Comparison of ENCODE assay signal across 9 mouse cellular contexts in the genomic region with DNA sequence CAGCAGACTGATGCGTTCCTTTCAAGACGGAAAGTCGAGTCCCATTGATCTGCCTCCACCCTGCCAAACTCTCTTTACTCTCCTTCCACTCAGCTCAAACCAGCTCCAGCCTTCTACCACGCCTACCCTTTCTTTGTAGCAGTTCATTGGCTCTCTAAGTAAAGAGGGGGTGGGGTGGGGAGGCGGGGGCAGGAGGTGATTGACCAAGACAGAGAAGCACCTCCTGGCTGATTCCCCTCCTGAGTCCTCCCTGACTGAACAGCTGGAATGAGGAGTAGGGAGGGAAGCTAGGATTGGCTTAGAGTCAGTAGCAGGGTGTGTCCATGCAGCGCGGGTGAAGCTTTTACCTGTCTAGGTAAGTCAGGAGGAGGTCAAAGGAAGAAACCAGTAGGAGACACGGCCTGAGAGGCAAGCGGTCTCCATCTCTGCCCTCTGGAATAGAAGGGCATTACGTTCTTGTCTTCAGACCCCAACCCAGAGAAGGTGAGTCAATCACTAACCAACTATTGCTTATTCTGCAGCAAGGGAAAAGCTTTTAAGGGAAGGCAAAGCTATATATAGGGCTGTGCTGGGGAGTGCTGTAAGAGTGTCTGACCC. TPM values are rescaled to one million over a fixed set of nuclear protein-coding genes. Genes with fewer than 3 reads are reported as not detected.
DNase-seq lines count a peak whose midpoint lies in the region; ATAC-seq and TF ChIP-seq lines count a peak whose summit lies in the region.
"Had no signal": no experiment of that assay in that cellular context is flagged by ENCODE, and none has a peak within 500 bp of the region (broad histone marks: within the 10 kb centered on the region; RNA-seq: fewer than 3 reads in every experiment).

A gene (plus strand): TSS at position 236 of the 597 bp plus-strand sequence.

- no peak within 1 kb of the TSS for H3K27ac ChIP-seq in heart, embryonic 13.5 days (replicated peaks)
- H3K27ac ChIP-seq in stomach, embryonic 16.5 days (ENCODE audit: low read length), result peak within 1 kb of the TSS; percentile 91

- H3K9me3 ChIP-seq in heart, embryonic 13.5 days, result no peaks in the 10 kb centered on the region
- no peaks in the 10 kb centered on the region for H3K9me3 ChIP-seq in stomach, embryonic 16.5 days (replicated peaks; ENCODE audit: control insufficient read depth, low read length)

- WGBS in heart, embryonic 13.5 days, result 5% methylated on average over 10 of the region's 10 CpGs
- 20% methylated on average over 10 of the region's 10 CpGs for WGBS in lung, adult 2 months
- 8% methylated on average over 10 of the region's 10 CpGs for whole genome bisulfite sequencing in stomach, embryonic 16.5 days

- peaks cover 7% of the 10 kb centered on the region; the same call in 1 of the 2 replicates for H3K27me3 ChIP-seq in heart, embryonic 13.5 days (replicated peaks)
- H3K27me3 ChIP-seq in stomach, embryonic 16.5 days (ENCODE audit: control insufficient read depth, insufficient read depth, low read length), result no peaks in the 10 kb centered on the region

- TF ChIP-seq CTCF in lung, adult 2 months (IDR thresholded peaks at IDR 0.05; ENCODE audit: insufficient read depth, low read length), result no peak

- H3K4me1 ChIP-seq in heart, embryonic 13.5 days, result peaks cover 33% of the 10 kb centered on the region
- H3K4me1 ChIP-seq in lung, adult 2 months (ENCODE audit: control insufficient read depth, insufficient read depth, low read length), result peaks cover 4% of the 10 kb centered on the region; the same call in 1 of the 2 replicates
- H3K4me1 ChIP-seq in stomach, embryonic 16.5 days (ENCODE audit: control insufficient read depth, insufficient read depth, low read length), result peaks cover 7% of the 10 kb centered on the region; the same call in 1 of the 2 replicates

- peak within 1 kb of the TSS; percentile 65 for H3K4me2 ChIP-seq in heart, embryonic 13.5 days
- H3K4me2 ChIP-seq in stomach, embryonic 16.5 days (ENCODE audit: low read depth, low read length), result peak within 1 kb of the TSS; percentile 52

- peak within 1 kb of the TSS; percentile 37 for H3K4me3 ChIP-seq in heart, embryonic 13.5 days
- H3K4me3 ChIP-seq in lung, adult 2 months (replicated peaks; ENCODE audit: extremely low read depth, low read depth, low read length), result peak within 1 kb of the TSS; percentile 78
- peak within 1 kb of the TSS; percentile 49 for H3K4me3 ChIP-seq in stomach, embryonic 16.5 days (replicated peaks; ENCODE audit: low read length)
- H3K4me3 ChIP-seq: myocyte had no signal

- H3K36me3 ChIP-seq in heart, embryonic 13.5 days, result no peaks in the 10 kb centered on the region
- H3K36me3 ChIP-seq in stomach, embryonic 16.5 days (ENCODE audit: control insufficient read depth, insufficient read depth, low read length), result no peaks in the 10 kb centered on the region

- peak; percentile 69; the same call in 1 of the 2 replicates for TF ChIP-seq POLR2A in lung, adult 2 months (IDR thresholded peaks at IDR 0.05; ENCODE audit: borderline replicate concordance, extremely low read depth, low read depth, low read length)

- ATAC-seq in heart, embryonic 13.5 days (ENCODE audit: extremely low read depth, insufficient number of reproducible peaks, low FRiP score, low TSS enrichment), result peak; percentile 78
- peak; percentile 86 for ATAC-seq in stomach, embryonic 16.5 days (ENCODE audit: insufficient read depth, low FRiP score)
- ATAC-seq in monocyte, adult 5-6 weeks (replicated peaks; ENCODE audit: insufficient number of reproducible peaks, low FRiP score, low TSS enrichment, poor library complexity, severe bottlenecking), result no peak

- intact Hi-C loops in heart, postnatal 14 days (cut with DNase I), result no loop called here

- H3K9ac ChIP-seq in heart, embryonic 13.5 days, result peak within 1 kb of the TSS; percentile 58; the same call in 1 of the 2 replicates
- H3K9ac ChIP-seq in stomach, embryonic 16.5 days (ENCODE audit: low read length), result peak within 1 kb of the TSS; percentile 53

- no peak for DNase-seq in heart, postnatal 14 days
- peak; percentile 62 for DNase-seq in embryo, embryonic 9.5 days (ENCODE audit: extremely low spot score)
- peak; percentile 65 for DNase-seq in kidney, adult 18-20 months
- DNase-seq in lung, adult 2 months, result peak; percentile 66
- DNase-seq in layer of hippocampus, adult 11-12 months (ENCODE audit: low spot score), result no peak

RNA-seq across cellular contexts. Expression of the gene that starts here (rescaled TPM):
- 1.0 TPM in 2 replicates for polyA plus RNA-seq in heart, embryonic 13.5 days (2015; fragmentation: Nextera tagmentation; extraction: Ambion mirVana)
- total RNA-seq in heart, postnatal 14 days (2021), result under 1 TPM; 0.57 to 0.73 TPM
- polyA plus RNA-seq in lung, adult 2 months (2012; rRNA removed), result 25.6 and 35.4 TPM in 2 replicates
- polyA plus RNA-seq in stomach, embryonic 16.5 days (2015; fragmentation: Nextera tagmentation; extraction: Ambion mirVana), result 44.2 and 52.0 TPM in 2 replicates
- 0.57 to 0.58 TPM in 2 of 3 replicates, not detected in the other for total RNA-seq in monocyte, adult 5-6 weeks (2017)

Comparison
In these comparisons a context has a peak if more than half of its experiments do, and no peak if none do; other contexts are left out.
1. RNA of the gene that starts here (polyA plus RNA-seq): 44.2 to 52.0 TPM in stomach, embryonic 16.5 days and 25.6 to 35.4 TPM in lung, adult 2 months; 1.0 TPM in heart, embryonic 13.5 days; every median in the first group is over 10 times any median in the second.
2. DNase-seq: peak in embryo, embryonic 9.5 days (single experiment), kidney, adult 18-20 months (single experiment) and lung, adult 2 months (single experiment); none in heart, postnatal 14 days (0 of 2) and layer of hippocampus, adult 11-12 months (single experiment).
3. Peak in every context shown above with its lines, with median percentiles within 50 percentile points of each other: H3K4me3 ChIP-seq.